Mouse (Mus musculus) megakaryocyte progenitor cell, adult 5-6 weeks (primary cell): ENCODE data around the gene Ppp1r3e. TPM values are rescaled to one million over a fixed set of nuclear protein-coding genes. Genes with fewer than 3 reads are reported as not detected.
A peak's percentile ranks its signal among the peaks of the same experiment; 100 is the strongest.

Experiments
- ATAC-seq: replicated peaks from 2 replicates; pipeline ENCODE4 v1.8.0; 2016; ENCODE audit warnings: mild to moderate bottlenecking, moderate TSS enrichment, inconsistent platforms; ENCODE audit not compliant: poor library complexity
- total RNA-seq, 2 experiments: library from RNA; stranded (forward) in 1 of 2; stranded (reverse) in 1 of 2; fragments of 157-497, 149-512 nt in 1 of 2; fragments of 200-1000 nt in 1 of 2; gene quantifications; 2 replicates each; pipeline versions ENCODE4 v1.2.3 to v1.2.4; 2015 to 2017

Gene Ppp1r3e
- 19.0 and 26.3 TPM in 2 replicates for total RNA-seq (2015)
- 2.8 and 5.0 TPM in 2 replicates for total RNA-seq (2017)

DNA sequence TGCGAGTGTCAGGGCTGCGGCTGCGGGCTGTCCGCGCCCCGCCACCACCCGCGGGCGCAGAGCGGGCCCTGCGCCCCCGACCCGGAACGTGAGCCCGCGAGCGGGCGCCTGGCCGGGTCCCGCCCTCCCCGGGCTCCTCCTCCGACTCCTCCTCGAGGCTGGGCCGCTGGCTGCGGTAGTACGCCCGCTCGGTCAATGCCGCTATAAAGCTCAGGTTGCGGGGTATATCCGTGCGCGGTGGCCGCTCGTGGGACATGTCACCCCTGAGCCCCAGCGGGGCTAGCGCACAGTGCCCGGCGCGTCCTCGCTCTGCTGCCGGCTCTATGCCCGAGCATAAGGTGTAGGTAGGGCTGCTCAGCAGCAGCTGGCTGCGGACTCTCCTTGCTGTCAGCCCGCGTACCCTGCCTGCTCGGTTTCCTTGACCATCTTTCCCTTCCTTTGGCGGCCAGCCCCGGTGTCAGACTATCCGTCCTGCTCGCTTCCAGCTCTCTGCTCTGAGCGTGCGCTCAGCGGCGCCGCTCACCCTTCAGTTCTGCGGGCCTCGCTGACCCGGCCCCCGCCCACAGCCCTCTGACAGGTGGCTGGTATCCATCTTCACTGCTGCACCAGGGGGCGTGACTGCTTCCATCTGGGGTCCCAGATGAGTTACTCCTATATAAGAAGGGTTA lies at the start of gene Ppp1r3e:
Gene Ppp1r3e (minus strand): TSS at position 503 of the 668 bp plus-strand sequence.
- peak; percentile 69 for ATAC-seq

DNA sequence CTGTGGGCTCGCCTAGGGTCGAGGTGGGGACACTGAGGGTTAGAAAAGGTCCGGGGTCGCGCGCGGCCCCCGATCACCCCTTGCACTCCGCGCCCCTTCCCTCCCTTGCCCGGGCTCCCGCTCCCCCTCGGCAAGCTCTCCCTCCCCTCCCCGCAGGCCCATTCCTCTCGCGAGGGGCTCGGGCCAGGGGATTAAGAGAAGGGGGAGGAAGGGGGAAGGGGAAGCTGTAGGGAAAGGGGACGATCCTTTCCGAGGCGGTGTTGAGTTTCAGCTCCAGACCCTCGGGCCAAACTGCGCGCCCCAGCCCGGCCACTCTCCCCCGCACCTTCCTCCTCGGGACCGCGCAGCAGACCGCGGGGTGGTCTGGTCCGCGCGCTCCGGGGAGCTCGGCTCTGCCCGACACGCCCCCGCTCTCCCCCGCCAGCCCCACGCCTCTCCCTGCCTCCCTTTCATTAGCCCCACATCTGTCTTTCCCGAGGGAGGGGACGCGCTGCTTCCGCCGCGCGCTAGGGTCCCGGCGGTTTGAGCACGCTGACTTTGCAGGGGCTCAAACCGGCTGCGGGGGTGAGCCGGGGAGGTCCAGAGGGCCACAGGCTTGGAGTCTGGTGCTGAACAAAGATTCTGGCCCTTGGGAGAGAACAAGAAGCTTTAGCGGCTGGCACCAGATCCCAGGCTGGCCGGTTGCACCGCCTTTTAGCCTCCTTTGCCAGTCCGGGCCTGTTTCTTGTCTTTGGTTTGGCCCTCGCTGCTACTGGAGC lies 49.2 kb upstream of the Ppp1r3e start:
- no peak for ATAC-seq

DNA sequence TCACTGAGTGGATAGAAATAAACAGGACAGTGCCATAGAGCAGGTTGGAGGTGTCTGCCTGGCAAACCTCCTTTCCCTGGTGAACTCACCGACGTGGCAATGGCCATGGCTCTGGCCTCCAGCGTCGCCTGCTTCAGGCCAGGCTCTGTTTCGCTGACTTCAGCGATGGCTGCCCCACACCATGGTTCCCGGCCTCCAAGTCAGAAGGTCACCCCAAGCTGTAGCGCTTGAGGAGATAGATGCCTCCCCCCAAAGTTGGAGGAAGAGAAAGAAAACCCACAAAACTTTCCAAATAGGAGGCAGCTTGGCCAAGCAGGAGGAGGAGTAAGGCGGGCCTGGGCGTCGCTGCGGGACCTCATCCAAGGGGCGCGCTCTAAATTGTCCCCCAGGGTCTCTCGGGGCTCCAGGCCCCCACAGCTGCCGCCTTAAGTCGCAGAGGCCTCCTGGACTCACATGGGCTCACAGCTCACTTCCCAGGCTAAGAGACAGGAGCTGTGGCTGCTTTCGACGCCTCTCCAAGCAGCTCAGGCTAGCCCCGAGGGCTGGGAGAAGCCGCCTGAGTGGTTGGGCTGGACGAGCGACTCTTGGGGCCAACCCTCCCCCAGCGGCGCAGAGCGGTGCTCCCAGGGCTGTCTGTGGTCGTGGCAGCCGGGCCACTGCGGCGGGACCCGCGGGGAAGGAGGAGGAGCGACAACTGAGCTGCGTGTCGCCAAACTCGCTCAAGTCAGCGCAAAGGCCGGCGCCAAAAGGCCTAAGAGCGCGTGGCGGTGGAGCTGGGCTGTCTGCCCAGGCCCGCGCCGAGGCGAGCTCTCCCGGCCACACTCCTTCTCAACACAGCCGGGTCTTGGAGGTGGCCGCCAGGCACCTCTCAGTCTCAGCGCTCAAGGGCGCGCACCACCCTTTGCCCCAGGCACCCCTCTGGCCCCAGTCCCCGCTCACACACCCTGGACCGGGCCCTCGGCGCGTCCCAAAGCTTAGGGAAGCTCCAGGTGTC lies 48.3 kb upstream of the Ppp1r3e start, which contains the start of gene Efs:
Gene Efs (minus strand): TSS at position 778 of the 994 bp plus-strand sequence.
- peak; percentile 35 for ATAC-seq

GRCm38 (mm10) chr14:54924641-54925348 lies 47.4 kb upstream of the Ppp1r3e start:
- ATAC-seq = peak; percentile 67

GRCm38 (mm10) chr14:54920076-54920685 lies 42.8 kb upstream of the Ppp1r3e start:
- ATAC-seq = no peak

GRCm38 (mm10) chr14:54913343-54913742 lies 36.0 kb upstream of the Ppp1r3e start:
- no peak for ATAC-seq

GRCm38 (mm10) chr14:54912886-54913285 lies 35.5 kb upstream of the Ppp1r3e start, which contains the start of gene Slc22a17:
Gene Slc22a17, minus strand, starts transcription at chr14:54913132.
- ATAC-seq = peak; percentile 70

DNA sequence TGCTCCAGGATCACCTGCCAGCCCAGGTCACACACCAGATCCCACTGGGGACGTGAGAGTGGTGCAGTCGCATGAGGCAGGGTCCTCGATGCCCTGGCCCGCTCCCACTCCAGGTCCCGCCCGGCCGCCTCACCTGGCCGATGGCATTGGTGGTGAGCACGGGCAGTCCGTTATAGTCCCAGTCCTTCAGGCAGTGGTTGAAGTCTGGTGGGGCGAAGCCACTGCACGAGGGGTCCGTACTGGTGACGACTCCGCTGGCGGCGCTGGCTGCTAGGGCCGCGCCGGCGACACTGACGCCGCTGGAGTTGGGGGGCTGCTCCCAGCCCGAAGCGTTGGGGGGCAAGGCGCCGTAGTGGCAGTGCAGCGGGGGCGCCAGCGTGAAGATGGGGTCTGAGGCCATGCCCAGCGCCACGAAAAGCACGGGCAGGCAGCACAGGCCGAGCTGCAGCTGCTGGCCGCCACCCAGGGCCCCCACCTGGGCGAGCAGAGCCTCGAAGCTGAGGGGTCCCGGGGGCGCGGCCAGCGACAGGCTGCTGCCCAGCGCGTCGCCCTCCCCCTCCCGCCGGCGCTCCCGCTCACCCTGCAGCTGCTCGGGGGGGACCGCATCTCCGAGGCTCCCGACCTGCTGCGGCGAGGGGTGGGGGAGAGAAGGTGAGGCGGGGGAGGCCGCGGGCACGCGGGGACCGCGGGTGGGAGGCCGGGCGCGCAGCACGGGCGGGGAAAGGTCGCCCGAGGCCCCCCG lies 34.9 kb upstream of the Ppp1r3e start:
- ATAC-seq = no peak

GRCm38 (mm10) chr14:54908682-54909081 lies 31.3 kb upstream of the Ppp1r3e start:
- peak; percentile 42; the same call in 1 of the 2 replicates for ATAC-seq

DNA sequence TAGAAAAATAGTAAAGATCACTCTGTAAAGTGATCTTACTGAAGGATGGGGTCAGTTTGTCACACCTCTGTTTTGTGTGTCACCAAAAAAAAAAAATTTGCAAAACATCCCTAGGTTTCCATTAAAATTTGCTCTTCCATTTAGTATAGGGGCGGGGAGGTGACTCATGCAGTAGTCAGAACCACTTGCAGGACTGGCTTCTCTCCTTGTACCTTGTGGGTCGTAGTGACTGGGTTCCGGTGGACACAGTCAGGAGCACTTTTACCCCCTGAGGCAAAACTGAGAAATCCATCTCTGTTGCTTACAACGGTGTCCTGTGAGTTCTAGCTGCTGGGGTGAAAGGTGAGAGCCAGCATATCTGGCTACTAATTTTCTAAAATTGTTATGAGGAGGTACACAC lies 26.3 kb upstream of the Ppp1r3e start:
- no peak for ATAC-seq

DNA sequence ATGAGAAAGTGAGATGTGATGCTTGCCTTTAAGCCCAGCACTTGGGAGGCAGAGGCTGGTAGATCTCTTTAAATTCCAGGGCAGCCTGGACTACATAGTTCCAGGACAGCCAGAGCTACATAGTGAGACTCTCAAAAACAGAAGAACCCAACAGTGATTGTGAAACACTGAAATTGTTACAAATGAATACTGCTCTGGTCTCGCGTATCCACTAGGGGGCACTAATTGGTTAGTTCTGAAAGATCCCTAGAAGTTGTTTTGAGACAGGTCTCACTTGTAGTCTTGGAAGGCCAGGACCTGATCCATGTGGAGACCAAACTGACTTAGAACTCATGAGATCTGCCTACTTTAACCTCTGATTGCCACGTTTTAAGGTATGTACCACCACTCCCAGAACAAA lies 23.0 kb upstream of the Ppp1r3e start:
- peak; percentile 88 for ATAC-seq

DNA sequence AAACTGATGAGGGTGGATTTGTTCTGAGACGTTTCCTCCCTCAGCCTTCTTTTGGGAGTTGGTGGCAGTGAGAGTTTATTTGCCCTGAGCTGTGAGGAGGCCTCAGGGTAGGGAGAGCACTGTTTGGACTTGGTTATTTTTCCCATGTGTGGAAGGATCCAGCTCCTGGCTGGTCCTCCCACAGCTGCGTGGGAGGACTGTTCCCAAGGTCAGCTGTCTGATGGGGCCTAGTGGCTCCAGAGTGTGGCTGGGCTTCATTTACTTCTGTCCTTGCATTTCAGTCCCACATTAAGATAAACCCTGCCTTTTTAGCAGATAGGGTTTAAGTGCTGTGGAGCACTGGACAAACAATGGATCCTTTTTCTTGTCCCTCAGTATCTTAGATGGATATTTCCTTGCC lies 20.1 kb upstream of the Ppp1r3e start:
- no peak for ATAC-seq

- ATAC-seq = peak; percentile 20
These were observed 17.2 kb upstream of the Ppp1r3e start for GRCm38 (mm10) chr14:54894296-54895151.

- ATAC-seq = peak; percentile 97
These were observed 16.4 kb upstream of the Ppp1r3e start for GRCm38 (mm10) chr14:54893651-54894181.

GRCm38 (mm10) chr14:54892200-54892599 lies 14.8 kb upstream of the Ppp1r3e start, which contains the start of gene Pabpn1:
Gene Pabpn1, plus strand, starts transcription at chr14:54892500.
- no peak for ATAC-seq

DNA sequence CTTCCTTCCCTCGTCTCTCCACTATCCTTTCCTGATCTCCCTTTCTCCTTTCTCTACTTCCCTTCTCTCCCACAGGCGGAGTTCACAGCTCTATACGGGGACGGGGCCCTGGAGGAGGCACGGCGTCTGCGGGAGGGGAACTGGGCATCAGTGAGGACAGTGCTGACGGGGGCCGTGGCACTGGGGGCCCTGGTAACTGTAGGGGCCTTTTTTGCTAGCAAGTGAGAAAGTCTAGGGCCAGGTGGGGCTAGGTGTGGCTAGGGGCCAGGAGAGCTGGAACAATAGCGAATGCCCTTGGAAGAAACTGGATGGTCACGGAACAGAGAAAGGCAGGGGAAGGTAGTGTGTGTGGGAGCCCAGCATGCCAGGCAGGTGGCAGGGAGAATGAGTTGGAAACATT lies 8.0 kb upstream of the Ppp1r3e start:
- no peak for ATAC-seq

- no peak; the same call in 1 of the 2 replicates for ATAC-seq
These were observed 6.8 kb upstream of the Ppp1r3e start for GRCm38 (mm10) chr14:54884022-54884712.
